Mouse (Mus musculus) hindbrain, postnatal 0 days (tissue): ENCODE measurements around the gene Pnkp. TPM values are rescaled to one million over a fixed set of nuclear protein-coding genes. Genes with fewer than 3 reads are reported as not detected.
"Not testable (repeated sequence)": the region's sequence is repeated elsewhere in the genome, so short reads cannot be mapped to it uniquely, and the experiment has no call there.

Experiments used
- ATAC-seq: fragments of 200-750 bp; cut with Nextera tagmentation; 2 replicates; pipeline ENCODE4 v1.8.0; 2017; ENCODE audit warnings: mild to moderate bottlenecking, moderate TSS enrichment, moderate library complexity
- DNase-seq: peaks from one replicate; pipeline ENCODE4 v3.0.0-alpha.2; 2015; ENCODE audit warnings: low spot score
- H3K27ac ChIP-seq: fragments of 300-500 bp; sonication (generic); 2 replicates; pipeline ENCODE4 v1.5.1; 2014; ENCODE audit warnings: mild to moderate bottlenecking
- H3K27me3 ChIP-seq: fragments of 300-500 bp; sonication (generic); 2 replicates; pipeline ENCODE4 v1.6.1; 2014; ENCODE audit warnings: low read length, mixed read lengths; ENCODE audit not compliant: insufficient read depth
- H3K36me3 ChIP-seq: fragments of 300-500 bp; sonication (generic); 2 replicates; pipeline ENCODE4 v1.6.1; 2014; ENCODE audit warnings: low read length, mixed read lengths; ENCODE audit not compliant: insufficient read depth
- H3K4me1 ChIP-seq: fragments of 300-500 bp; sonication (generic); 2 replicates; pipeline ENCODE4 v1.6.1; 2014; ENCODE audit warnings: antibody characterized with exemption, low read length, mixed read lengths; ENCODE audit not compliant: insufficient read depth
- H3K4me2 ChIP-seq: fragments of 300-500 bp; sonication (generic); 2 replicates; pipeline ENCODE4 v1.6.1; 2014; ENCODE audit warnings: low read depth, mild to moderate bottlenecking, low read length, moderate library complexity, mixed read lengths
- H3K4me3 ChIP-seq: fragments of 300-500 bp; sonication (generic); 2 replicates; pipeline ENCODE4 v1.5.1; 2014; ENCODE audit warnings: low read length
- H3K9ac ChIP-seq: fragments of 300-500 bp; sonication (generic); replicated peaks from 2 replicates; pipeline ENCODE4 v1.6.1; 2014; ENCODE audit warnings: mild to moderate bottlenecking, low read length, moderate library complexity, mixed read lengths
- H3K9me3 ChIP-seq: fragments of 300-500 bp; sonication (generic); 2 replicates; pipeline ENCODE4 v1.6.1; 2016; ENCODE audit warnings: low read length, mixed read lengths
- CTCF ChIP-seq: IDR thresholded peaks from 2 replicates; pipeline ENCODE4 v1.5.1; 2016; ENCODE audit warnings: antibody characterized with exemption, control low read depth, low read depth
- WGBS: fragments of 180-500 bp; shearing (Covaris S2); extraction: QIAGEN DNeasy Blood & Tissue Kit; methylation state at CpG from one replicate; pipeline ENCODE4 v1.1.7; 2014; 5-methylcytosine and 5-hydroxymethylcytosine counted together
- polyA plus RNA-seq: library from polyadenylated mRNA; unstranded; fragments of >200 nt; fragmentation: Nextera tagmentation; extraction: Ambion mirVana; gene quantifications from 2 replicates; pipeline ENCODE4 v1.2.1, GENCODE M21; 2015
- total RNA-seq: library from RNA; depleted of rRNA; stranded (reverse); fragments of >200 nt; gene quantifications from 2 replicates; pipeline ENCODE4 v1.2.3, GENCODE M21; 2014

The Pnkp gene
- total and polyA plus RNA-seq, 2 experiments from 2014 or later: 37.5 to 47.1 TPM

- H3K9ac ChIP-seq: peak overlapping the region; percentile 99
- peaks cover 31% of the 10 kb centered on the region for H3K4me1 ChIP-seq
- ATAC-seq (no peak), DNase-seq (no peak)
- H3K27ac ChIP-seq: no peak overlapping the region
- no peak for TF ChIP-seq CTCF
- peak overlapping the region; percentile 99 for H3K4me3 ChIP-seq
- peaks cover 12% of the 10 kb centered on the region for H3K36me3 ChIP-seq
- no peaks in the 10 kb centered on the region for H3K27me3 ChIP-seq
- 4% methylated on average over 16 of the region's 16 CpGs for WGBS
- peak overlapping the region; percentile 63 for H3K4me2 ChIP-seq
- H3K9me3 ChIP-seq: no peaks in the 10 kb centered on the region
Measured at GRCm38 (mm10) chr7:44868465-44868864, 11.5 kb downstream of the Pnkp start.

GRCm38 (mm10) chr7:44868919-44869696 lies 12.2 kb downstream of the Pnkp start:
- under 1% methylated on average over 85 of the region's 108 CpGs for WGBS

GRCm38 (mm10) chr7:44869697-44870528 lies 13.0 kb downstream of the Pnkp start, which contains the start of gene Ptov1:
TSS of gene Ptov1 (minus strand) at chr7:44869788.
- peak; percentile 98 for DNase-seq
- TF ChIP-seq CTCF: peak; percentile 35; the same call in 1 of the 2 replicates
- H3K4me1 ChIP-seq: peaks cover 31% of the 10 kb centered on the region
- peak within 1 kb of the TSS; percentile 100 for H3K27ac ChIP-seq
- H3K9ac ChIP-seq: peak within 1 kb of the TSS; percentile 99
- H3K4me3 ChIP-seq: peak within 1 kb of the TSS; percentile 99
- H3K36me3 ChIP-seq: no peaks in the 10 kb centered on the region
- H3K4me2 ChIP-seq: peak within 1 kb of the TSS; percentile 63
- peak; percentile 96 for ATAC-seq
- 8% methylated on average over 29 of the region's 29 CpGs for WGBS
- no peaks in the 10 kb centered on the region for H3K9me3 ChIP-seq
- H3K27me3 ChIP-seq: no peaks in the 10 kb centered on the region

More at GRCm38 (mm10) chr7:44868919-44869696, 12.2 kb downstream of the Pnkp start:
- H3K27ac ChIP-seq: peak overlapping the region; percentile 100
- ATAC-seq (peak; percentile 5), DNase-seq (peak; percentile 75)
- peaks cover 31% of the 10 kb centered on the region for H3K4me1 ChIP-seq
- no peaks in the 10 kb centered on the region for H3K9me3 ChIP-seq
- no peaks in the 10 kb centered on the region for H3K27me3 ChIP-seq
- TF ChIP-seq CTCF: no peak
- peak overlapping the region; percentile 63 for H3K4me2 ChIP-seq
- H3K4me3 ChIP-seq: peak overlapping the region; percentile 99
- peak overlapping the region; percentile 99 for H3K9ac ChIP-seq
- peaks cover 5% of the 10 kb centered on the region for H3K36me3 ChIP-seq

GRCm38 (mm10) chr7:44870614-44871013 lies 13.7 kb downstream of the Pnkp start:
- Histone ChIP-seq H3K36me3 (no peaks in the 10 kb centered on the region), H3K9me3 (no peaks in the 10 kb centered on the region), H3K27ac (peak overlapping the region; percentile 100), H3K27me3 (no peaks in the 10 kb centered on the region), H3K4me2 (peak overlapping the region; percentile 63; the same call in 1 of the 2 replicates), H3K9ac (peak overlapping the region; percentile 99; the same call in 1 of the 2 replicates), H3K4me3 (no peak overlapping the region), H3K4me1 (peaks cover 31% of the 10 kb centered on the region)
- no peak for DNase-seq
- 72% methylated on average over 6 of the region's 6 CpGs for WGBS
- no peak for TF ChIP-seq CTCF
- ATAC-seq: no peak

DNA sequence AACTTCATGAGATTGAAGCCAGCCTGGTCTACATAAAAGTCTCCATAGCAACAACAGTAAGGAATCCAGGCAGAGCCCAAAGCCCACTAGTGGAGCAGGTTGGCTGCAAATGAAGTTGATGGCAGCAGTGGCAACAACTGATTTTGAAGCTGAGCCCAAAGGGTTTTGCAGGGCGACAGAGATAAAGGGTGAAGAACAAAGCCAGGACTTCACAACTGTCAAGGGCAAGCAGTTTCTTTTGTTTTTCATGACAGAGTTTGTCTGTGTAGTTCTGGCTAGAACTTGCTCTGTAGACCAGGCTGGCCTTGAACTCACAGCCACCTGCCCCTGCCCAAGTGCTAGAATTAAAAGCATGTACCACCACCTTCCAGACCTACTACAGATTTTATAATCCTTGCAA lies 14.2 kb downstream of the Pnkp start:
- WGBS: 27% methylated on average over 1 of the region's 1 CpGs
- no peak for TF ChIP-seq CTCF
- no peak overlapping the region for H3K4me3 ChIP-seq
- H3K27ac ChIP-seq: no peak overlapping the region
- no peak overlapping the region for H3K9ac ChIP-seq
- ATAC-seq (no peak), DNase-seq (no peak)
- H3K9me3 ChIP-seq: no peaks in the 10 kb centered on the region
- H3K36me3 ChIP-seq: peaks cover 5% of the 10 kb centered on the region; the same call in 1 of the 2 replicates
- no peak overlapping the region for H3K4me2 ChIP-seq
- H3K4me1 ChIP-seq: peaks cover 27% of the 10 kb centered on the region
- no peaks in the 10 kb centered on the region for H3K27me3 ChIP-seq

DNA sequence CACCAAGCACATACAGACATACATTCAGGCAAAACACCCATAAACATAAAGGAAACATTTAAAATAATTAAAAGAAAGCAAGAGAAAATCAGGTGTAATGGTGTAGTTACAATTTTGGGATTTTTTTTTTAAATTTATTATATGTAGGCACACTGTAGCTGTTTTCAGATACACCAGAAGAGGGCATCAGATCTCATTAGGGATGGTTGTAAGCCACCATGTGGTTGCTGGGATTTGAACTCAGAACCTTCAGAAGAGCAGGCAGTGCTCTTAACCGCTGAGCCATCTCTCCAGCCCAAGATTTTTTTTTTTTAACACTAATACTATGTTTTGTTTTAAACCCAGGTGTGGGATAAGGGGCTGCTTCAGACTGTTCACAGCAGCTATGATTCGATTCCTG lies 14.8 kb downstream of the Pnkp start:
- not testable (repeated sequence) for H3K27ac ChIP-seq, ATAC-seq, H3K9ac ChIP-seq, H3K27me3 ChIP-seq, H3K4me2 ChIP-seq, H3K9me3 ChIP-seq, H3K4me3 ChIP-seq, H3K36me3 ChIP-seq, DNase-seq
- peaks cover 22% of the 10 kb centered on the region for H3K4me1 ChIP-seq
- TF ChIP-seq CTCF: peak; percentile 22
- 90% methylated on average over 2 of the region's 2 CpGs for WGBS
